Mouse (Mus musculus) kidney, postnatal 10 days (tissue): Measurements from ENCODE around the gene Rad18.
"Not testable (repeated sequence)": the region's sequence is repeated elsewhere in the genome, so short reads cannot be mapped to it uniquely, and the experiment has no call there.

ENCODE experiments used
- DNase-seq: peaks from one replicate; pipeline ENCODE4 v3.0.0; 2021; ENCODE audit warnings: mixed read lengths

Rad18 gene

GRCm38 (mm10) chr6:112696056-112696950 is at the start of gene Rad18:
TSS of gene Rad18 (minus strand) at chr6:112696686.
- peak; percentile 91 for DNase-seq

- peak; percentile 22 for DNase-seq
Observed at GRCm38 (mm10) chr6:112742297-112742696, 45.8 kb upstream of the Rad18 start.

GRCm38 (mm10) chr6:112741766-112742165 is 45.3 kb upstream of the Rad18 start:
- no peak for DNase-seq

GRCm38 (mm10) chr6:112739635-112740034 is 43.1 kb upstream of the Rad18 start:
- DNase-seq: no peak

GRCm38 (mm10) chr6:112738924-112739323 is 42.4 kb upstream of the Rad18 start:
- no peak for DNase-seq

GRCm38 (mm10) chr6:112736471-112736870 is 40.0 kb upstream of the Rad18 start:
- DNase-seq: no peak

- no peak for DNase-seq
Observed at GRCm38 (mm10) chr6:112735054-112735453, 38.6 kb upstream of the Rad18 start.

GRCm38 (mm10) chr6:112733942-112734341 is 37.5 kb upstream of the Rad18 start:
- no peak for DNase-seq

- no peak for DNase-seq
Observed at GRCm38 (mm10) chr6:112732434-112732833, 35.9 kb upstream of the Rad18 start.

- no peak for DNase-seq
Observed at GRCm38 (mm10) chr6:112731386-112731785, 34.9 kb upstream of the Rad18 start.

- peak; percentile 79 for DNase-seq
Observed at GRCm38 (mm10) chr6:112728760-112729422, 32.4 kb upstream of the Rad18 start.

GRCm38 (mm10) chr6:112725468-112725867 is 29.0 kb upstream of the Rad18 start:
- no peak for DNase-seq

GRCm38 (mm10) chr6:112720409-112721080 is 24.1 kb upstream of the Rad18 start:
- no peak for DNase-seq

- no peak for DNase-seq
Observed at GRCm38 (mm10) chr6:112719983-112720382, 23.5 kb upstream of the Rad18 start.

GRCm38 (mm10) chr6:112717168-112717567 is 20.7 kb upstream of the Rad18 start:
- peak; percentile 44 for DNase-seq

GRCm38 (mm10) chr6:112713951-112714350 is 17.5 kb upstream of the Rad18 start:
- no peak for DNase-seq

- DNase-seq: not testable (repeated sequence)
Observed at GRCm38 (mm10) chr6:112702296-112702695, 5.8 kb upstream of the Rad18 start.

- DNase-seq: peak; percentile 79
Observed at GRCm38 (mm10) chr6:112700392-112700791, 3.9 kb upstream of the Rad18 start.

- no peak for DNase-seq
Observed at GRCm38 (mm10) chr6:112699115-112699514, 2.6 kb upstream of the Rad18 start.

GRCm38 (mm10) chr6:112694492-112694891 is 2.0 kb downstream of the Rad18 start:
- no peak for DNase-seq

- no peak for DNase-seq
Observed at GRCm38 (mm10) chr6:112691523-112691922, 5.0 kb downstream of the Rad18 start.

GRCm38 (mm10) chr6:112688033-112688432 is 8.5 kb downstream of the Rad18 start:
- no peak for DNase-seq

- DNase-seq: no peak
Observed at GRCm38 (mm10) chr6:112686485-112686884, 10.0 kb downstream of the Rad18 start.
